Mouse (Mus musculus) forebrain, postnatal 0 days (tissue): ENCODE data around the gene Syngr2. TPM values are rescaled to one million over a fixed set of nuclear protein-coding genes. Genes with fewer than 3 reads are reported as not detected.

Experiments used
- ATAC-seq: fragments of 200-750 bp; cut with Nextera tagmentation; 2 replicates; pipeline ENCODE4 v1.8.0; 2017; ENCODE audit warnings: mild to moderate bottlenecking, moderate library complexity
- DNase-seq: peaks from one replicate; pipeline ENCODE4 v3.0.0-alpha.2; 2015
- H3K27ac ChIP-seq: fragments of 300-500 bp; sonication (generic); 2 replicates; pipeline ENCODE4 v1.5.1; 2014; ENCODE audit warnings: low read depth, mild to moderate bottlenecking, antibody characterized with exemption, low read length, moderate library complexity, mixed read lengths
- H3K27me3 ChIP-seq: fragments of 300-500 bp; sonication (generic); 2 replicates; pipeline ENCODE4 v1.6.1; 2014; ENCODE audit warnings: mild to moderate bottlenecking, low read length, mixed read lengths; ENCODE audit not compliant: insufficient read depth
- H3K36me3 ChIP-seq: fragments of 300-500 bp; sonication (generic); 2 replicates; pipeline ENCODE4 v1.6.1; 2014; ENCODE audit warnings: mild to moderate bottlenecking, moderate library complexity; ENCODE audit not compliant: insufficient read depth
- H3K4me1 ChIP-seq: fragments of 300-500 bp; sonication (generic); 2 replicates; pipeline ENCODE4 v1.6.1; 2014; ENCODE audit warnings: antibody characterized with exemption; ENCODE audit not compliant: insufficient read depth
- H3K4me2 ChIP-seq: fragments of 300-500 bp; sonication (generic); 2 replicates; pipeline ENCODE4 v1.6.1; 2014; ENCODE audit warnings: low read depth, mild to moderate bottlenecking, moderate library complexity
- H3K4me3 ChIP-seq: fragments of 300-500 bp; sonication (generic); 2 replicates; pipeline ENCODE4 v1.5.1; 2014; ENCODE audit warnings: low read depth, low read length, mixed read lengths
- H3K9ac ChIP-seq: fragments of 300-500 bp; sonication (generic); 2 replicates; pipeline ENCODE4 v1.6.1; 2014; ENCODE audit warnings: mild to moderate bottlenecking
- H3K9me3 ChIP-seq: fragments of 300-500 bp; sonication (generic); 2 replicates; pipeline ENCODE4 v1.6.1; 2016; ENCODE audit warnings: low read length
- CTCF ChIP-seq: sonication (generic); IDR thresholded peaks from 2 replicates; pipeline ENCODE4 v1.5.1; 2016; ENCODE audit warnings: antibody characterized with exemption, control low read depth, low read depth
- WGBS: fragments of 180-500 bp; shearing (Covaris S2); extraction: QIAGEN DNeasy Blood & Tissue Kit; methylation state at CpG from one replicate; pipeline ENCODE4 v1.1.7; 2014; 5-methylcytosine and 5-hydroxymethylcytosine counted together
- polyA plus RNA-seq: library from polyadenylated mRNA; unstranded; fragments of >200 nt; fragmentation: Nextera tagmentation; extraction: Ambion mirVana; gene quantifications from 2 replicates; pipeline ENCODE4 v1.2.1, GENCODE M21; 2015
- total RNA-seq: library from RNA; depleted of rRNA; stranded (reverse); fragments of >200 nt; gene quantifications from 2 replicates; pipeline ENCODE4 v1.2.3, GENCODE M21; 2014

Gene Syngr2
- total and polyA plus RNA-seq, 2 experiments from 2014 or later = 15.7 to 16.9 TPM

DNA sequence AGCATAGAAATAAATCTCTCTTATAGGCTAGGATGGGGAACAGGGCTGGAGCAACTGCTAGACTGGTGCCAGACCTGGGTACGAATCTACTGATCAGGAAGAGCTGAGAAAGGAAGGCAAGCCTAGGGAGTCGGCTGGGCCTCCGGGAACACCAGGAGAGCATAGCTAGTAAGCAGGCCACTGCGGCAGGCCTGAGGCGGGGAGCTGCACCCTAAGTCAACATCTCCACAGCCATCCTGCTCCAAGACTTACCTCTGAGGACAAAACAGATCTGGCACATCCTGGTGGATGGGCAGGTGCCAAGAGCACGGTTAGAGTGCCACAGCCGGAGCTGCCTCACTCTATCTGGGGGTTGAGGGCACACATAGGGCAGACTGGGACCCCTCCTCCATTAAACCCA lies 10.7 kb downstream of the Syngr2 start:
- Histone ChIP-seq H3K9me3 (no peaks in the 10 kb centered on the region), H3K9ac (no peak overlapping the region), H3K4me1 (peaks cover 1% of the 10 kb centered on the region; the same call in 1 of the 2 replicates), H3K27ac (no peak overlapping the region), H3K27me3 (no peaks in the 10 kb centered on the region), H3K4me2 (no peak overlapping the region), H3K4me3 (no peak overlapping the region), H3K36me3 (no peaks in the 10 kb centered on the region)
- 96% methylated on average over 7 of the region's 7 CpGs for WGBS
- no peak for TF ChIP-seq CTCF
- ATAC-seq (no peak), DNase-seq (no peak)

DNA sequence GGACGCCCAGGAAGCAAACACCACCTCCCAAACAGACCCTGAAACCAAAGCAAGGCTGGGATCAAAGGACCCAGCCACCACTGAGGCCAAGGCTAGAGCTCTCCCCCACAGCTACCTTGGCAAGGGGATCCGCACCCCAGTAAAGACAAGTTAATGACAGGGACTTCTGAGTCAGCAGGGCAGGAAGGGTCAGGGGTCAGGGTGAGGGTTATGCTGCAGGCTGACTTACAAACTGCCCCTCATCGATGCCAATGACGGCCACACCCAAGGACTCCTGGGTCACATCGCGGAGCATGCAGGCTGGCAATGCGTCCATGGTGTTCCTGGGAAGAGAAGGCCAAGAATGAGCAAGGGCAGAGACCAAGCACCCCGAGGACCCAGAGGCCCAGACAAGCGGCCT lies 12.4 kb downstream of the Syngr2 start:
- Histone ChIP-seq H3K9me3 (no peaks in the 10 kb centered on the region), H3K9ac (no peak overlapping the region), H3K4me2 (no peak overlapping the region), H3K4me3 (no peak overlapping the region), H3K27ac (no peak overlapping the region), H3K4me1 (peaks cover 5% of the 10 kb centered on the region; the same call in 1 of the 2 replicates), H3K36me3 (no peaks in the 10 kb centered on the region), H3K27me3 (no peaks in the 10 kb centered on the region)
- TF ChIP-seq CTCF = no peak
- WGBS = 96% methylated on average over 9 of the region's 9 CpGs
- DNase-seq (no peak), ATAC-seq (no peak)

DNA sequence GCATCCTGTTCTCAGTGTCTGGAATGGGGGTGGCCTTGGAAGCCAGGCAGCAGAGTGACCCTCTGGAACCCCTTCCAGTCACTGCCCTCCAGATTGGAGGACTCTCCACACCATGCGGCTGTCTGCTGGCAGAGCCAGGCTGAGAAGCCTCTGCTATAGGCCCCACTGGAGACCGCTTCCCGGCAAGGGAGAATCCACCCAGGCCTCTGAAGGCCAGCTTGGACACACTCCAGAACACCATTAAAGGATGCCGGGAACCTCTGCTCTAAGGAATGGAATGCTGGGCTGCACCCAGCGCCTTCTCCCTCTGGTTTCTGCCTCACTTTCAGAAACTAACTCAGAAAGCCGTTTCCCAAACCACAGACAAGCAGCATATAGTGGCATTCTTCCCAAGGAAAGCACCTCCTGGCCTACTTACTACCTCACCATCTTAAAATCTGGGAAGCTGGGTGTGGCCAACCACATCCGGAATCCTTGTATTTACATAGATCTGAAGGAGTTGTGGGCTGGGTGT lies 13.3 kb downstream of the Syngr2 start:
- ATAC-seq (no peak), DNase-seq (no peak)
- H3K27ac ChIP-seq = no peak overlapping the region
- no peak for TF ChIP-seq CTCF
- H3K36me3 ChIP-seq = no peaks in the 10 kb centered on the region
- no peak overlapping the region for H3K4me2 ChIP-seq
- H3K9me3 ChIP-seq = no peaks in the 10 kb centered on the region
- H3K4me1 ChIP-seq = peaks cover 5% of the 10 kb centered on the region; the same call in 1 of the 2 replicates
- no peak overlapping the region for H3K9ac ChIP-seq
- no peak overlapping the region for H3K4me3 ChIP-seq
- 61% methylated on average over 7 of the region's 7 CpGs for WGBS
- no peaks in the 10 kb centered on the region for H3K27me3 ChIP-seq

DNA sequence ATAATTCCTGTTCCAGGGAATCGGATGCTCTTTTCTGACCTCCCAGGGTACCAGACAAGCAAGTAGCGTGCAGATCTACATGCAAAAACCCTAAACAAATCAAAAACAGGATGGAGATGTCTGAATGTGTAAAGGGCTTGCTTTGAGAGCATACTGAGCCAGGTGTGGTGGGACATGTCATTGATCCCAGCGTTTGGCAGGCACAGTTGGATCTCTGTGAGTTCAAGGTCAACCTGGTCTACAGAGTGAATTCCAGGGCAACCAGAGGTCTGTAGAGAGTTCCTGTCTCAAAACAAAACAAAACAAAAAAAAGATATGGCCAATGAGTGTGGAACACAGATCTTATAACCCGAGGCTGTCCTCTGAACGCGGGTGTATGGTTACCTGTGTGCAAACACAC lies 13.9 kb downstream of the Syngr2 start:
- no peak overlapping the region for H3K4me2 ChIP-seq
- H3K9me3 ChIP-seq = no peaks in the 10 kb centered on the region
- no peaks in the 10 kb centered on the region for H3K27me3 ChIP-seq
- H3K4me1 ChIP-seq = peaks cover 5% of the 10 kb centered on the region; the same call in 1 of the 2 replicates
- no peak overlapping the region for H3K9ac ChIP-seq
- H3K4me3 ChIP-seq = no peak overlapping the region
- WGBS = 93% methylated on average over 6 of the region's 6 CpGs
- DNase-seq (no peak), ATAC-seq (no peak)
- H3K27ac ChIP-seq = no peak overlapping the region
- TF ChIP-seq CTCF = no peak
- H3K36me3 ChIP-seq = no peaks in the 10 kb centered on the region

DNA sequence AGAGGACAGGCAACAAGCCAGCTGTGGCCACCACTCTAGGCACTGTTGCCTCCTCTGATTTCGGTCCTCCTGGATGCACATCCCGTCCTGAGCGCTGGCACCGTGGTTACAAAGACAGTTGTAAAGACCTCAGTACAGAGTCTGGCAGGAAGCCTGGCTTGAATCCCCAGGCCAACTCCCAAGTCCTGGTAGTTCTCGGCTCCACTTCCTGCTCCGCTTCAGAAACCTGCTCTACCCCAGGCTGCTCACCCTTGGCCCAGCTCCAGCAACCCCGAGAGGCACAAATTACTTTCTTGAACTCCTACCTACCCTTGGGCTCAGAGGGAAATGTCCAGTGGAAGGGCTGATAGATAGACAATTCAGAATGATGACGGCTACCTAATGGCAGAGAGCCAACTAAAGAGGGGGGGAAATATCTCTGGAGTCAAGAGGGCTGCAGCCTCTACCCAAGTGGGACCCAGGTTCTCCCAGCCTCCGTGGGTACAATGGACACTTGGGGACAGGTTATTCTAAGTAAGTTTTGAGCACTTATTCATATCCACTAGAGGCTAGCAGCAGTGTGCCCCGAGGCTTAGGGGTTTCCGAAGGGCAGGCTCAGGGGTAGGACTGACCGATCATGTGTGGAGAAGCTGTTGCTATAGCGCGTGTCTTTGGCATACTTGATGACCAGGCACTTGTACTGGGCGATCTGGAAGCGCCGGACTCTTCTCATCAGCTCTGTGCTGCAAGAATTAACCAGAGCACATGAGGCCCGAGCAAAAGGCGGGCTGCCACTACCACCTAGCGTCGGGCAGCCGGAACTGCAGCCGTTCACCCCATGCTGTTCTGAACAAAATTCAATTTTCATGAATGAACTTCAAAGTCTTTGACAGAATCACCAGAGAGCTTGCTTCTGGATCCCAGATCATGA lies 14.8 kb downstream of the Syngr2 start:
- H3K27me3 ChIP-seq = no peaks in the 10 kb centered on the region
- TF ChIP-seq CTCF = peak; percentile 96
- peak overlapping the region; percentile 25 for H3K9ac ChIP-seq
- WGBS = 8% methylated on average over 23 of the region's 23 CpGs
- peak overlapping the region; percentile 47; the same call in 1 of the 2 replicates for H3K4me3 ChIP-seq
- no peaks in the 10 kb centered on the region for H3K36me3 ChIP-seq
- DNase-seq = peak; percentile 93
- peak overlapping the region; percentile 85 for H3K4me2 ChIP-seq
- H3K4me1 ChIP-seq = peaks cover 5% of the 10 kb centered on the region; the same call in 1 of the 2 replicates
- peak; percentile 84 for ATAC-seq
- H3K27ac ChIP-seq = no peak overlapping the region
- H3K9me3 ChIP-seq = no peaks in the 10 kb centered on the region

DNA sequence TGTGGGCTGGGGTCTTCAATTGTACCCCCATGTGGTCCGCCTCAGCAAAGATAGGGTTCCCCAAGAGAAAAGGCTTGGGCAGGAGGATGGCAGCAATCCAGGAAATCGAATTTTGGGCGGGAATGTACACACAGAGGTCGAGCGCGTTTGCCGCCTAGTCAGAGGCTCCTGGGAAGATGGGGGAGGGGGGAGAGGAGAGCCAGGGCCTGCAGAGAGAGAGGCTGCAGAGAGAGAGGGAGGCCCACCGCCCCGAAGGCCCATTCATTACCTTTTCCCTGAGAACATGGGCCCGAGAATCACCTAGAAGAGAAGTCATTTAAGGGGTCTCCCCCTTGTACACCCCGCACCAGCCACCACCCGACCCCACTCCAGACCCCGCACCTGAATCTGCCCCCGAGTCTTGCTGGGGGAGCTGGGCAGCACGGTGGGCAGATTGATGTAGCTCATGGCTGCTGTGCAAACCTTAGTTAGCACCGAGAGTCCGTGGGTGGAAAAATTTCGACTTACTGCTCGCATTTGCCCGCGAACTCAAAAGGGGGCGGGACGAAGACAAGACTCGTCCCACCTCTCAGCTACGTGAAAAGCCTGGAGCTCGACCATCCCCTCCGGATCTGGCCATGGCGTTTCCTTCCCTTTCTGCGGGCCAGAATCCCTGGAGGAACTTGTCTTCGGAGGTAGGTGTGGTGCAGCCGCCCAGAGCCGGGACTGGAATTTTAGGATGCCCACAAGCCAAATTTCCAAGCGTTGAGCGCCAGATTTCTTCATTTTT lies 16.0 kb downstream of the Syngr2 start, which contains the start of the genes Afmid and Tk1:
Gene Afmid, plus strand, starts transcription at position 592 of the 769 bp plus-strand sequence.
Gene Tk1, minus strand, starts transcription at position 760 of the 769 bp plus-strand sequence.
- Histone ChIP-seq H3K9ac (peak within 1 kb of the TSS; percentile 58), H3K36me3 (no peaks in the 10 kb centered on the region), H3K4me2 (peak within 1 kb of the TSS; percentile 85), H3K27ac (peak within 1 kb of the TSS; percentile 36), H3K4me1 (peaks cover 5% of the 10 kb centered on the region; the same call in 1 of the 2 replicates), H3K4me3 (peak within 1 kb of the TSS; percentile 47), H3K27me3 (no peaks in the 10 kb centered on the region), H3K9me3 (no peaks in the 10 kb centered on the region)
- ATAC-seq (peak; percentile 74), DNase-seq (peak; percentile 82)
- no peak for TF ChIP-seq CTCF
- under 1% methylated on average over 34 of the region's 34 CpGs for WGBS
